Mouse (Mus musculus): Measurements from ENCODE around the gene Otud3. TPM values are rescaled to one million over a fixed set of nuclear protein-coding genes. Genes with fewer than 3 reads are reported as not detected.

Gene Otud3
- polyA plus RNA-seq, 1 experiment from 2014 or later, result 3.2 TPM

GRCm38 (mm10) chr4:138855092-138855632, 58.6 kb downstream of the Otud3 start:
- Histone ChIP-seq H3K4me1 (replicated peaks) (no peaks in the 10 kb centered on the region; the same call in 1 of the 2 replicates), H3K9ac (replicated peaks) (no peak overlapping the region), H3K27me3 (peaks cover 13% of the 10 kb centered on the region), H3K36me3 (no peaks in the 10 kb centered on the region), H3K4me3 (replicated peaks) (no peak overlapping the region), H3K9me3 (no peaks in the 10 kb centered on the region), H3K4me2 (no peak overlapping the region), H3K27ac (no peak overlapping the region)
- ATAC-seq (ENCODE audit: insufficient number of reproducible peaks, insufficient read depth, low FRiP score, low TSS enrichment, low read depth), result no peak
- 87% methylated on average over 9 of the region's 9 CpGs for WGBS

- Histone ChIP-seq H3K27ac (no peak overlapping the region), H3K9me3 (no peaks in the 10 kb centered on the region), H3K36me3 (no peaks in the 10 kb centered on the region), H3K4me3 (replicated peaks) (no peak overlapping the region), H3K27me3 (peaks cover 9% of the 10 kb centered on the region), H3K4me1 (replicated peaks) (no peaks in the 10 kb centered on the region), H3K4me2 (no peak overlapping the region), H3K9ac (replicated peaks) (no peak overlapping the region)
- ATAC-seq (ENCODE audit: insufficient number of reproducible peaks, insufficient read depth, low FRiP score, low TSS enrichment, low read depth), result no peak
- WGBS, result 68% methylated on average over 6 of the region's 6 CpGs
Measured at GRCm38 (mm10) chr4:138852961-138853360, 60.8 kb downstream of the Otud3 start.

- H3K27ac ChIP-seq, result no peak overlapping the region
- no peaks in the 10 kb centered on the region for H3K36me3 ChIP-seq
- H3K4me1 ChIP-seq (replicated peaks), result no peaks in the 10 kb centered on the region
- 8% methylated on average over 4 of the region's 4 CpGs for WGBS
- H3K4me3 ChIP-seq (replicated peaks), result no peak overlapping the region
- H3K9me3 ChIP-seq, result no peaks in the 10 kb centered on the region
- no peak overlapping the region for H3K9ac ChIP-seq (replicated peaks)
- H3K27me3 ChIP-seq, result peaks cover 9% of the 10 kb centered on the region
- no peak overlapping the region for H3K4me2 ChIP-seq
- no peak for ATAC-seq (ENCODE audit: insufficient number of reproducible peaks, insufficient read depth, low FRiP score, low TSS enrichment, low read depth)
Measured at GRCm38 (mm10) chr4:138851463-138851862, 62.3 kb downstream of the Otud3 start.

Other genes with a start within 250 kb of the Otud3 start
- gene Pla2g2c, start 189.2 kb downstream of the Otud3 start, polyA plus RNA-seq (2016; fragmentation: Nextera tagmentation; extraction: Ambion mirVana), result 0.38 and 0.92 TPM in 2 replicates
- 1.0 TPM in 2 replicates for gene Ubxn10, start 176.8 kb downstream of the Otud3 start, polyA plus RNA-seq (2016; fragmentation: Nextera tagmentation; extraction: Ambion mirVana)
- gene Pla2g2f, start 156.3 kb downstream of the Otud3 start, polyA plus RNA-seq (2016; fragmentation: Nextera tagmentation; extraction: Ambion mirVana), result 0.24 and 0.33 TPM in 2 replicates
- gene Pla2g2d, start 138.2 kb downstream of the Otud3 start, polyA plus RNA-seq (2016; fragmentation: Nextera tagmentation; extraction: Ambion mirVana), result not detected in 2 replicates
- not detected in 2 replicates for gene Pla2g5, start 50.5 kb downstream of the Otud3 start, polyA plus RNA-seq (2016; fragmentation: Nextera tagmentation; extraction: Ambion mirVana)
- gene Gm13030, start 40.0 kb downstream of the Otud3 start, polyA plus RNA-seq (2016; fragmentation: Nextera tagmentation; extraction: Ambion mirVana), result not detected in 2 replicates
- gene Pla2g2e, start 36.0 kb downstream of the Otud3 start, polyA plus RNA-seq (2016; fragmentation: Nextera tagmentation; extraction: Ambion mirVana), result not detected in 2 replicates
- not detected in 2 replicates for gene Rnf186, start 53.2 kb upstream of the Otud3 start, polyA plus RNA-seq (2016; fragmentation: Nextera tagmentation; extraction: Ambion mirVana)
- 2.0 and 2.7 TPM in 2 replicates for gene Tmco4, start 58.9 kb upstream of the Otud3 start, polyA plus RNA-seq (2016; fragmentation: Nextera tagmentation; extraction: Ambion mirVana)
- gene Htr6, start 161.6 kb upstream of the Otud3 start, polyA plus RNA-seq (2016; fragmentation: Nextera tagmentation; extraction: Ambion mirVana), result 0.50 and 0.60 TPM in 2 replicates
- 141 and 152 TPM in 2 replicates for gene Nbl1, start 179.0 kb upstream of the Otud3 start, polyA plus RNA-seq (2016; fragmentation: Nextera tagmentation; extraction: Ambion mirVana)
- 476 and 492 TPM in 2 replicates for gene Minos1, start 217.2 kb upstream of the Otud3 start, polyA plus RNA-seq (2016; fragmentation: Nextera tagmentation; extraction: Ambion mirVana)

All from limb, embryonic 12.5 days (tissue).